ENCODE assay signal across 9 mouse cellular contexts in genomic region chr6:92244591-92244990, GRCm38 (mm10). TPM values are rescaled to one million over a fixed set of nuclear protein-coding genes. Genes with fewer than 3 reads are reported as not detected.
A peak's percentile ranks its signal among the peaks of the same experiment; 100 is the strongest.
DNase-seq lines count a peak whose midpoint lies in the region; ATAC-seq and TF ChIP-seq lines count a peak whose summit lies in the region.
"Had no signal": no experiment of that assay in that cellular context is flagged by ENCODE, and none has a peak within 500 bp of the region (broad histone marks: within the 10 kb centered on the region; RNA-seq: fewer than 3 reads in every experiment).

TSS of gene Trh (minus strand) at chr6:92244650.

- in situ Hi-C loops in ES-E14 (cut with MboI; ENCODE audit: low sequenced_read_pairs in 2 of 2, unreplicated experiment in 2 of 2), result no loop called here

- 2% methylated on average over 31 of the region's 31 CpGs for WGBS in heart, embryonic 11.5 days (ENCODE audit: insufficient replicate concordance)
- 2% methylated on average over 31 of the region's 31 CpGs for WGBS in hindbrain, embryonic 11.5 days
- 1% methylated on average over 31 of the region's 31 CpGs for WGBS in midbrain, embryonic 13.5 days

- no peak within 1 kb of the TSS for H3K27ac ChIP-seq in heart, embryonic 11.5 days (ENCODE audit: low read depth, low read length)
- H3K27ac ChIP-seq in ES-E14 (ENCODE audit: insufficient read depth, low read depth, low read length, poor library complexity, severe bottlenecking), result peak within 1 kb of the TSS; percentile 22; the same call in 1 of the 2 replicates
- no peak within 1 kb of the TSS for H3K27ac ChIP-seq in hindbrain, embryonic 11.5 days (ENCODE audit: low read depth, low read length)
- H3K27ac ChIP-seq in midbrain, embryonic 13.5 days, result no peak within 1 kb of the TSS

- peaks cover 4% of the 10 kb centered on the region for H3K4me1 ChIP-seq in heart, embryonic 11.5 days (ENCODE audit: control insufficient read depth, insufficient read depth, low read length)
- peaks cover 6 to 29% of the 10 kb centered on the region in 2 experiments; a peak in 3 of 4 replicates for H3K4me1 ChIP-seq in ES-E14 (ENCODE audit: control insufficient read depth in 2 of 2, insufficient read depth in 2 of 2, low read length in 2 of 2, poor library complexity in 1 of 2)
- H3K4me1 ChIP-seq in hindbrain, embryonic 11.5 days (replicated peaks; ENCODE audit: control insufficient read depth, insufficient read depth, low read length), result no peaks in the 10 kb centered on the region
- peaks cover 9% of the 10 kb centered on the region; the same call in 1 of the 2 replicates for H3K4me1 ChIP-seq in midbrain, embryonic 13.5 days (replicated peaks)

- no peaks in the 10 kb centered on the region for H3K36me3 ChIP-seq in heart, embryonic 11.5 days (ENCODE audit: control insufficient read depth, insufficient read depth, low read length)
- peaks cover 5% of the 10 kb centered on the region; the same call in 1 of the 2 replicates for H3K36me3 ChIP-seq in ES-E14 (ENCODE audit: control insufficient read depth, insufficient read depth, low read length, poor library complexity, severe bottlenecking)
- H3K36me3 ChIP-seq in hindbrain, embryonic 11.5 days (ENCODE audit: control insufficient read depth, insufficient read depth, low read length), result no peaks in the 10 kb centered on the region
- H3K36me3 ChIP-seq in midbrain, embryonic 13.5 days, result no peaks in the 10 kb centered on the region

- no peak for ATAC-seq in heart, embryonic 11.5 days (replicated peaks; ENCODE audit: insufficient number of reproducible peaks, low FRiP score, low TSS enrichment)
- ATAC-seq in hindbrain, embryonic 11.5 days (ENCODE audit: low FRiP score), result no peak; the same call in 1 of the 2 replicates
- ATAC-seq in midbrain, embryonic 13.5 days, result no peak

- peaks cover 35% of the 10 kb centered on the region for H3K27me3 ChIP-seq in heart, embryonic 11.5 days (ENCODE audit: control insufficient read depth, insufficient read depth, low read length)
- peaks cover 19% of the 10 kb centered on the region for H3K27me3 ChIP-seq in hindbrain, embryonic 11.5 days (ENCODE audit: control insufficient read depth, insufficient read depth, low read length)
- H3K27me3 ChIP-seq in midbrain, embryonic 13.5 days, result peaks cover 45% of the 10 kb centered on the region

- no peaks in the 10 kb centered on the region for H3K9me3 ChIP-seq in heart, embryonic 11.5 days (replicated peaks; ENCODE audit: control insufficient read depth, low read length)
- no peaks in the 10 kb centered on the region for H3K9me3 ChIP-seq in ES-E14 (ENCODE audit: control insufficient read depth, insufficient read depth, low read depth, low read length)
- H3K9me3 ChIP-seq in hindbrain, embryonic 11.5 days (ENCODE audit: control insufficient read depth, low read length), result no peaks in the 10 kb centered on the region
- H3K9me3 ChIP-seq in midbrain, embryonic 13.5 days, result no peaks in the 10 kb centered on the region

- peak within 1 kb of the TSS; percentile 39 for H3K4me3 ChIP-seq in heart, embryonic 11.5 days (ENCODE audit: low read depth, low read length)
- H3K4me3 ChIP-seq in ES-E14 (ENCODE audit: insufficient read depth in 1 of 2, low read depth in 1 of 2, low read length in 2 of 2, poor library complexity in 1 of 2, severe bottlenecking in 1 of 2), result peak within 1 kb of the TSS; percentile 61 to 67
- H3K4me3 ChIP-seq in hindbrain, embryonic 11.5 days (ENCODE audit: low read depth, low read length), result peak within 1 kb of the TSS; percentile 28
- peak within 1 kb of the TSS; percentile 37 for H3K4me3 ChIP-seq in midbrain, embryonic 13.5 days (replicated peaks)

- no peak for DNase-seq in heart, postnatal 4 days
- DNase-seq in ES-E14 (ENCODE audit: low read depth, low spot score), result no peak
- peak; percentile 39 for DNase-seq in hindbrain, embryonic 11.5 days (ENCODE audit: low spot score)
- no peak for DNase-seq in gastrocnemius, postnatal 10 days
- no peak for DNase-seq in B cell, adult 2 months
- no peak for DNase-seq in layer of hippocampus, adult 8-10 months (ENCODE audit: low spot score in 2 of 2)
- DNase-seq: lung, postnatal 10 days had no signal

- H3K4me2 ChIP-seq in heart, embryonic 11.5 days, result peak within 1 kb of the TSS; percentile 71
- H3K4me2 ChIP-seq in hindbrain, embryonic 11.5 days (replicated peaks; ENCODE audit: low read depth, low read length), result peak within 1 kb of the TSS; percentile 63
- H3K4me2 ChIP-seq in midbrain, embryonic 13.5 days (replicated peaks), result peak within 1 kb of the TSS; percentile 65

- no peak within 1 kb of the TSS for H3K9ac ChIP-seq in heart, embryonic 11.5 days (ENCODE audit: low read depth, low read length)
- H3K9ac ChIP-seq in ES-E14 (ENCODE audit: insufficient read depth, low read depth, low read length, poor library complexity, severe bottlenecking), result peak within 1 kb of the TSS; percentile 56
- H3K9ac ChIP-seq in hindbrain, embryonic 11.5 days (ENCODE audit: low read depth, low read length), result peak within 1 kb of the TSS; percentile 55
- peak within 1 kb of the TSS; percentile 61 for H3K9ac ChIP-seq in midbrain, embryonic 13.5 days (replicated peaks)

TF ChIP-seq in ES-E14, 5 proteins besides CTCF, POLR2A, EP300 and RAD21:
- TF ChIP-seq MAFK (IDR thresholded peaks at IDR 0.05; ENCODE audit: insufficient read depth, low read depth, low read length) (no peak), HCFC1 (IDR thresholded peaks at IDR 0.05; ENCODE audit: borderline replicate concordance, insufficient read depth, low read length) (no peak), ZC3H11A (IDR thresholded peaks at IDR 0.05; ENCODE audit: borderline replicate concordance, low read depth, low read length) (no peak), CHD2 (IDR thresholded peaks at IDR 0.05; ENCODE audit: low read depth, low read length) (no peak), ZNF384 (IDR thresholded peaks at IDR 0.05; ENCODE audit: low read depth, low read length) (no peak)

RNA-seq across cellular contexts. Expression of gene Trh, which starts in this region (rescaled TPM):
- 0.58 and 0.86 TPM in 2 replicates for polyA plus RNA-seq in heart, embryonic 11.5 days (2014; fragmentation: Nextera tagmentation; extraction: Ambion mirVana)
- not detected for total RNA-seq in heart, postnatal 4 days (2021)
- total RNA-seq in ES-E14 (2012; rRNA removed), result 495 and 1,395 TPM in 2 replicates
- 1.4 and 2.0 TPM in 2 replicates for polyA plus RNA-seq in hindbrain, embryonic 11.5 days (2014; fragmentation: Nextera tagmentation; extraction: Ambion mirVana)
- 3.3 and 4.3 TPM in 2 replicates for polyA plus RNA-seq in midbrain, embryonic 13.5 days (2015; fragmentation: Nextera tagmentation; extraction: Ambion mirVana)
- total RNA-seq in gastrocnemius, postnatal 10 days (2021), result not detected
- total RNA-seq in layer of hippocampus, adult 8-10 months (2022), result 1 to 10 TPM; 1.5 to 2.6 (median 1.8) TPM

Comparison
In these comparisons a context has a peak if more than half of its experiments do, and no peak if none do; other contexts are left out.
1. RNA of gene Trh (total RNA-seq): 495 to 1,395 TPM in ES-E14; 1.5 to 2.6 TPM in layer of hippocampus, adult 8-10 months, not detected in heart, postnatal 4 days and not detected in gastrocnemius, postnatal 10 days; every median in the first group is over 100 times any median in the second.
2. Peak in every context shown above with its lines, with median percentiles within 50 percentile points of each other: H3K4me2 ChIP-seq and H3K4me3 ChIP-seq.